Mouse (Mus musculus) 3T3-L1 (cell line): Measurements from ENCODE around the gene Ehmt1.

Experiments used
- DNase-seq: peaks from one replicate; pipeline ENCODE4 v3.0.0-alpha.2; 2015; ENCODE audit warnings: low read depth, low spot score

Ehmt1 gene

DNA sequence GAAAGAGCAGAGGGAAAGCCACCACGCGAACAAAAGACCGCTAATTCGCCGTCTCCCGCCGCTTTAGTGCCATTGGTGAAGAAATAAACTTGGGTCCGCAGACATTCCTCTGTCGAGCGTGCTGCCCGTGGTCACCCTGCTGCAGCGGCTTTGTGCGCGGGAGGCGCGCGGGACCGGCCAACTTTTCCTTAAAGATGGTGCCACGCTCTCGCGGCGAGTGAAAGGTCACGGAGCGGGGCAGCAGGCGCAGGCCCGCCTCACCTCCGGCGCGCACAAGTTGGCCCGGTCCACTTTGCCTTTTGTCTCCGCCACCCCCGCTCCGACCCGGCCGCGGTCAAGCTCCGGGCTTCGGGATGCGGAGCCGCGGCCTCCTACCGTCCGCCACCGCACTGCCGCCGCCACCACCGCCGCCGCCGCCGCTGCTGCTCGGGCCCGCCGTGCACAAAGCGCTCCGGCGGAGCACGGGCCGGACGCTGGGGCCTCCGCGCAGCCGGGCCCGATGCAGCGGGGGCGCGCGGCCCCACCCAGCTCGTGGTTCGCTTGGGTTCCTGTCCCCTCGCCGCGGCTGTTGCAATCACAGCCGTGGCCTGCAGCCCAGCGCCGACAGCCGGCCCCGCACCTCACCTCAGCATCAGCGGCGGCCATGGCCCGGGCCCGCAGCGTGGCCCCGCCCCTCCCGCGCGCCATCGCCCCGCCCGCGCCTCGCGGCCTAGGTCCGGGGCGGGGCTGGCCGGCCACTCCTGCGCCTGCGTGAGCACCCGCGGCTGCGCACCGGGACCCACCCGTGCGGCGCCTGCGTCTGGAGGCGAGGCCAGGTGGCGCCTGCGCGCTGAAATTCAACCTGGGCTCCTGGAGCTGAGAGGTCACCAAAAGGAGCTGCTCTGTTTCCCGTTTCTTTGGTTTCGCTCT lies at the start of gene Ehmt1:
Gene Ehmt1 (minus strand): TSS at position 685 of the 909 bp plus-strand sequence.
- peak; percentile 80 for DNase-seq

GRCm38 (mm10) chr2:24962304-24963000 lies 43.0 kb upstream of the Ehmt1 start, which contains the start of gene Dph7:
Dph7 (plus strand) TSS chr2:24962400.
- DNase-seq, result peak; percentile 79

DNA sequence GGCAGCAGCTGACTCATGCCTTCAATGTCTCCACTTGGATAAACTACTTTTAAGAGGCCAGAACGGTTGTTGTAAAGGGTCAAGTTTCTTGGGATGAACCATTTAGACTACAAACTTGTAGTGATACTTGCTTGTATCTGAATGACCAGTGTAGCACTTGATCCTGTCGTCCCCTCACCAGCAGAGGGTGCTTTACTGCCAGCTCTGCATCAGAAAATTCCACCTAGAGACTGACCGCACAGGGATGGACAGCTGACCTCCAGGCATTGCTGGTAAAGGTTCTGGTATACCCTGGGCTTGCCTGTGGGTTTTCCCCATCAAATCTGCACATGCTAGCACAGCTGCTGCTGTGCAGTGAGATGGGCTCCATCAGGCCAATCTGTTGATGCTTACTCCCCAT lies 41.5 kb upstream of the Ehmt1 start:
- DNase-seq, result peak; percentile 70

DNA sequence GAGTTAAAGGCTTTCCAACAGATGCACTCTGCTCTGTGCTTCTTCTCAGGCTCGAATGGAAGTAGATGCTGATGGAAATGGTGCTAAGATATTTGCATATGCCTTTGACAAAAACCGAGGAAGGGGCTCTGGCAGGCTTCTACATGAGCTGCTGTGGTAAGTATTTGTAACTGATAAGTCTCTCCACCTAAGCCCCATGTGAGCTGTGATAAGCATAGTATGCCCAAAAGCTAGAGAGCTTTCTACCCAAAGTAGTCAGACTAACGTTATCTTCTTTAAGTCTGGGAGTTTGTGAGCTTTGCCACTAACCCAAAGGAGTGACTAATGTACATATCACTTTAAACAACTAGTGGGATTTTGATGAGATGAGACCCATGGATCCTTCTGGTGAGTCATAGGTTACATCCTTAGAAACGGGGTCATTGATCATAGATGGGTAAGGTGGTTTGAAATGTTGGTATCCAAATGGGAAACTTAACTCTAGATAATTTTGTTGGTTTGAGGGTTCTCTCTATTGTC lies 33.2 kb upstream of the Ehmt1 start:
- DNase-seq, result no peak

DNA sequence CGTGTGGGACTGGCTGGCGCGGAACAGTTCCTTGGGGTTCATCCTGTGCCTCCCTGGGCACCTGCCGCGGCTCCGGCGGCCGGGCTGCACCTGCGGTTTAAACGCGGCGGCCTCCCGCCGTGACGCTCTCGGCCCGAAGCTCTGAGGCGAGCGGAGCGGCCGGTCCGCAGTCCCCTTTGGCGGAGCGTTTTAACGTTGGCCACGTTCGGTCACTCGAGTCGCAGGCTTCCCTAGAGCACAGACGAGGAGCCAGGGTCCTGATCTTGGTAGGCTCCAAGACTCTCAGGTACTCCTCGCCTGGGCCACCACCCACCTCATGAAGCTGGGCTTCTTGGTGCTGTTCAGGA lies 30.7 kb upstream of the Ehmt1 start:
- peak; percentile 25 for DNase-seq

DNA sequence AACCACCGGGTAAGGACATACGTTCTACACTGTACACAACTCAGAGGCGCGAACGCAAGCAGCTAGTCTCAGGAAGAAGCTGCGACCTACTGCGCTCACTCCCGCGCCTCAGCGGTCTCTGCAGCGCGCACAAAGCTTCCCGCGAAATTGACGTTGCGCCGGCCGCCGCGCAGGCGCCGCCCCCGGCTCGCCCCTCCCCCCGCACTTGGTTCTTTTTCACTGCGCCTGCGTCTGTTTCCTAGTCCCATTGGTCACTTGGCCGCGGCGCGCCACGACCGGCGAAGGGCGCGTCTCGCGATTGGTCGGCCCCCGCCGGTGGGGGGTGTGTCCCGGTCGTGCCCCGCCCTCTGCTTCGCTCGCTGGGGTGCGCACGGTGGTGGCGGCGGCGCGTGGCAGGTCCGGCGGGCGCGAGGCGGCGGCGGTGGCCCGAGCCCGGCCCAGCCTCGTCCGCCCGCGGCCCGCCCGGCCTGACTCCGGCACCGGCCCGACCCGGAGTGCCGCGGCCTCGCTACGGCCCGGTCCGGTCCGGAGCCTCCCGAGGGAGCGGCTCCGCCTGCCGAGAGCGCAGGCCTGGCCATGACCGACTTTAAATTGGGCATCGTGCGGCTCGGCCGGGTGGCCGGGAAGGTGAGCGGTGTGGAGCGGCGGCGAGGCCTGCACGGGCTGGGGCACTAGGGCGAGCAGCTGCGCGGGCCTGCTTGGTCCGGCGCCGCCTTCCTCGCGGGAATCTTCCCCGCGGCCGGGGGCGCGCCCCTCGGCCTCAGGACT lies 30.2 kb upstream of the Ehmt1 start, which contains the start of gene Zmynd19:
Gene Zmynd19 (plus strand): TSS at position 372 of the 768 bp plus-strand sequence.
- peak; percentile 89 for DNase-seq

GRCm38 (mm10) chr2:24944304-24944703 lies 24.9 kb upstream of the Ehmt1 start:
- peak; percentile 48 for DNase-seq

DNA sequence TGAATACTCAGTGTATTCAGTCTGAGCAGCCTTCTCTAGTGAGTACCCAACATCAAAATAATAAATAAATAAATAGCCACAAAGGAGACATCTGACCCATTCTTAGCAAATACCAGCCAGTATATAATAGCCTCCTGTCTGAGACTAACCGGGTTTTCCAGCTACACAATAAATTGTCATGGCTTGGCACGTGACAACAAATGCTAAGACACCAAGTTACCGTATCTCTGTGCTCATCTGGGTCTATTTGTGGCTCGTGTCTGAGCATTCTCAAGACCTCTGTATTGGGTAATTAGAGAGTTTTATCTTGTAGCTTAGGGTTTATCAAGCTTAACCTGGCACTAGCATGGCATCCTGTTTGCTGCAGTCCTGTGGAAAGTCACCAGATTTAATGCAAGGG lies 22.7 kb upstream of the Ehmt1 start:
- no peak for DNase-seq

GRCm38 (mm10) chr2:24935057-24935796 lies 15.8 kb upstream of the Ehmt1 start, which contains the start of gene Arrdc1:
Arrdc1 (minus strand) TSS chr2:24935252.
- DNase-seq, result peak; percentile 89

- DNase-seq, result peak; percentile 33
Measured at GRCm38 (mm10) chr2:24934441-24934963, 15.1 kb upstream of the Ehmt1 start.

DNA sequence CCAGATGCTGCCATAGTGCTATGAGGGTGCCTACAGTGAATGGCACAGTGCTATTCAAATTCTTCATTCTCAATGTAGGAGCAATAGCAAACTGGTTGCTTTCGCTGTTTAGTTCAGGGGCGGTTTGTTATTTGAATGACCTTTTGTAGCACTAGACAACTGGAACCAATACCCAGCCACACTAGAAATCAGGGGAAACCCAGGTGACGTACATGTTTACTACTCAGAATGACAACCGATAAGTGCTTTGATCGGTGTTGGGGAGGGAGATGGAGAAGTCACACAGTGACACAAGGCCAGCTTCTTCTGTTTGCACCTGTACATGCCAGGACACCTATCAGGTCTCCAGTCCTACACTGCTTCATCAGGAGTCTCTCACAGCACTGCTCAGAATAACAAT lies 10.2 kb upstream of the Ehmt1 start:
- no peak for DNase-seq

DNA sequence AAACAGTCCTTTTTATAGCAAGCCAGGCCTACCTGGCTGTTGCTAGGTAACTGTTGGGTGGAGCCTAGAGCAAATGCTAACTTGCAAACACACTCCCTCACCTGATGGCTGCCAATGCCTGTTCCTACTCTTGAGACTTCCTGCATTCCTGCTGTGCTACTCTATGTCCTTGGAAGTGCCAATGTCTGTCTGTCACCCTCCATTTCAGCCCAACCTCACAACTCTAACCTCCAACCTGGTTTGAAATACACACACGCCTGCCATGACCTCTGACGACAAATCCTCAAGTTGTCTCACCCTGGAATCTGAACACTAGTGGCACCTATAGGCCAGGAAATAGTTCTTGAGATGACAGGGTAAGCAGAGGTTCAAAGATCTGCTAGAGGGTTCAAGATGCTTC lies 9.7 kb upstream of the Ehmt1 start:
- DNase-seq, result no peak

DNA sequence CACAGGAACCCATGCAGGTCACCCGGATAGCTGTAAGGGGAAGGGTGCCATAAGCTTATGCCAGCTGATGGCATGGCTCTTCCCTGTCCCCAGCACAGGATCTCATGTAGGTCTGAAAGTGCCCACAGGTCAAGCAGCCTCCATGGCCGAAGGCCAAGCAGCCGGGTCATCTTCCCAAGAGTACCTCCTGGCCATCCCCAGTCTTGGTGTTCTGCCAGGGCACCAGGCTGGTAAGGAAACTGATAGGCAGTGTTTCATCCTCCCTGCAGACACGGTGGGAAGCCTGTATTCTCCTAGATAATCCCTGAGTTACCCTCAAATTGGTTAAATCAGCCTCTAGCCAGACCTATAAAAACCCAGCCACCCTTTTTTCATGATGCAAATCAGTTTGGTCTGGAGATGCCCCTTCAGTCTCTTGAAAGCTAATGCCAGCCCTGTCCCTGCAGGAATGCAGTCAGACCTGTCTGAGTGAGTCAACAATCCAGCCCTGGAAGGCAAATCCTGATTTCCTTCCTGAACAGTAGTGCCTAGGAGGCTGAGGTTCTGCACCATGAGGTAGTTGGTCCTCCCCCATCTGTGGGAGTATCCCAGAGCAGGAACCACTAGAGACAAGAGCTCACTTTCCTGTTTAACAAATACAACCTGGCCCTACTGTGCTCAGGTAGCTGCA lies 8.5 kb upstream of the Ehmt1 start:
- DNase-seq, result no peak

DNA sequence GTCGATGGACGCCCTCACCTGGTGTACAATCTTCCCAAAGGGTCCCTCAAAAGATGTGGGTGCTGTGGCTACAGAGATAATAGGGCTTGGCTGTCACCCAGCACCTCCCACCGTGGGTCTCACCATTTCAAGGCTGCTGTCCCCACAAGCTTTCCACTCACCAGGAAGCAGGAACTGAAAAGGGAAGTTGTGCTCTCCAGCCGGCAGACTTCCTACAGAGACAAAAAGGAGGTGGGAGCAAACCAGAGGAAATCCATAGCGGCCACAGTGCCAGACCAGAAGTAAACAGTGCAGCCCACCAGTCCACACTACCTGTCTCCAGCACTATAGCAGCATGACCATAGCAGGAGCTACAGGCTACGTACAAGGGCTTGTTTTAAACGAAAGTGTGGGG lies 7.5 kb upstream of the Ehmt1 start:
- no peak for DNase-seq

DNA sequence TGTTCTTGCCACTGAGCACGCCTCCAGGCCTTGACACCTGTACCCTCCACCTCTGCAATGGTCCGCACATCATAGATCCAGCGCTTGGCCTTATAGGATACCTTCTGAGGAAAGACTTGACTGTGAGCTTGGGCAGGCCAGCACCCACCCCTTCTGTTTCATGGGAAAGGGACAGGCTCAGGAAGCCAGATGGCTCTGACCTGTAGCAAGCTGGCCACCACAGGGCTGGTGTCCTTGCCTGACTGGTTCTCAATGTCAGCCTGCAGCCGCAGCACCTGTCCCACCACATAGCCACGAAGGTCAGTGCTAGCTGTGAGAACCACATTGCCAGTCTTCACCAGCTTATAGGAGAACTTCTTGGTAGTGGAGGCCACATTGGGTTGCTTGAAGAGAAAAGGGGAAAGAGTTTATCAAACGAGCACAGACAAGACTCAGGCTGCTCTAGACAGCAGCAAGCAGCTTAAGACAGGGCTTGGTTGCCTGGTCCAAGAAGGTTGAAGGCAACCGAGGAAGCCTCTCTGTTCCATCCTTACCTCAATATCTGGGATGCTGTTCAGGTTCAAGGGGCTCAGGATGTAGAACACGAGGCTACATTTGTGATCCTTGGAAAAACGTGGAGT lies 7.0 kb upstream of the Ehmt1 start:
- no peak for DNase-seq

- DNase-seq, result no peak
Measured at GRCm38 (mm10) chr2:24925284-24925683, 5.9 kb upstream of the Ehmt1 start.

GRCm38 (mm10) chr2:24923561-24923960 lies 4.1 kb upstream of the Ehmt1 start:
- peak; percentile 49 for DNase-seq

GRCm38 (mm10) chr2:24919839-24920175 lies 393 bp upstream of the Ehmt1 start:
- no peak for DNase-seq

GRCm38 (mm10) chr2:24914762-24915161 lies 4.7 kb downstream of the Ehmt1 start:
- no peak for DNase-seq

DNA sequence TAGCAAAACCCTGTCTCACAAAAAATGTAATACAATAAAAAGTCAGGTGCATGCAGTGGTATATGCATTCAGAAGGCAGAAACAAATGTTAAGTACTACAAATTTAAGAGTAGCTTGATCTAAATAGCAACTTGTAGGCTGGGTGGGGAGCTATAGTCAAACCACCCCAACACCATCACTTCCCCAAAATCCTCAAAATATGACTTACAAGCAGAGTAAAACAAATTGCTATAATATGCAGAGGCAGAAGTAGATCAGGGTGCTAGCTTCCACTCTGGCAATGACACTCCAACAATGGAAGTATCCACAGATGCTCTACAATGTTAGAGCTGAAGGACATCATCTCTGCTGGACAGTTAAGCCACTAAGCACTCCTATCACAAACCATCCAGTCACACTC lies 6.8 kb downstream of the Ehmt1 start:
- DNase-seq, result no peak
